Mouse (Mus musculus) WW6 (cell line): ENCODE measurements around the gene Trip6.
"Not testable (repeated sequence)": the region's sequence is repeated elsewhere in the genome, so short reads cannot be mapped to it uniquely, and the experiment has no call there.

Experiments
- DNase-seq: peaks from one replicate; pipeline ENCODE4 v3.0.0-alpha.2; 2013; ENCODE audit warnings: low read depth, low spot score

Gene Trip6

GRCm38 (mm10) chr5:137301253-137301652 lies 13.0 kb downstream of the Trip6 start:
- DNase-seq: no peak

DNA sequence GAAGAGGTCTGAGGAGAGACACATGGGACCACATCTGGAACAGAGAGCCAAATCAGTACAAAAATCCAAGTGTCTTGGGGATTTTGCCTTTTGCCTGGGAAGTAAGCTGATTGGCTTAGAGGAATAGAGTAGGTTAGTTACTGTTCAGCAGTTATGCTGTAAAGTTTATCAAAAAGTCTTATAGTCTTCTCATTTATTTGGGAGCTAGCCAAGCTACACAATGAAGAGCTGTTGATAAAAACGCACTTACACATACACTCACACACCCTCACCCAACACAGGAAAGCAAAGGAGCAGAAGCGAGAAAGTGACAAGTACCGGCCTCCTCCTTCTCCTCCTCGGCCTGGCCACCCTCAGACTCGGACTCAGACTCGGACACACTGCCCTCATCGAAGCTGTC lies 15.0 kb downstream of the Trip6 start:
- no peak for DNase-seq

- no peak for DNase-seq
Measured at GRCm38 (mm10) chr5:137297126-137297525, 17.1 kb downstream of the Trip6 start.

GRCm38 (mm10) chr5:137295712-137296111 lies 18.5 kb downstream of the Trip6 start:
- no peak for DNase-seq

DNA sequence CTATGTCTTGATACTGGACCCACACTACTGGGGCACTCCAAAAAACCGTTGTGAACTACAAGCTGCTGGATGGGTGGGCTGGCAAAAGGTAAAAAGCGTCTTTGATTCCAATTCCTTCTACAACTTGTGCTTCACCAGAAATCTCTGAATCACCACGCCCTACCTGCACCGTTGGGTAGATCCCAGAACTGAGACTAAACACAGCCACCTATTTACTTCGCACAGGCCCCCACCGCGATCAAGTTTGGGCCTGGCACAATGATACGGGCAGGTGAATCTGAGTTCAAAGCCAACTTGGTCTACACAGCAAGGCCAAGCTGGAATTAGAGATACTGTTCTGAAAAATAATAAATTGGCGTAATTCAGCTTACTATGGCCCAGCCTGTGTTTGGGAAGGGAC lies 18.9 kb downstream of the Trip6 start:
- no peak for DNase-seq

- no peak for DNase-seq
Measured at GRCm38 (mm10) chr5:137294744-137295093, 19.5 kb downstream of the Trip6 start.

DNA sequence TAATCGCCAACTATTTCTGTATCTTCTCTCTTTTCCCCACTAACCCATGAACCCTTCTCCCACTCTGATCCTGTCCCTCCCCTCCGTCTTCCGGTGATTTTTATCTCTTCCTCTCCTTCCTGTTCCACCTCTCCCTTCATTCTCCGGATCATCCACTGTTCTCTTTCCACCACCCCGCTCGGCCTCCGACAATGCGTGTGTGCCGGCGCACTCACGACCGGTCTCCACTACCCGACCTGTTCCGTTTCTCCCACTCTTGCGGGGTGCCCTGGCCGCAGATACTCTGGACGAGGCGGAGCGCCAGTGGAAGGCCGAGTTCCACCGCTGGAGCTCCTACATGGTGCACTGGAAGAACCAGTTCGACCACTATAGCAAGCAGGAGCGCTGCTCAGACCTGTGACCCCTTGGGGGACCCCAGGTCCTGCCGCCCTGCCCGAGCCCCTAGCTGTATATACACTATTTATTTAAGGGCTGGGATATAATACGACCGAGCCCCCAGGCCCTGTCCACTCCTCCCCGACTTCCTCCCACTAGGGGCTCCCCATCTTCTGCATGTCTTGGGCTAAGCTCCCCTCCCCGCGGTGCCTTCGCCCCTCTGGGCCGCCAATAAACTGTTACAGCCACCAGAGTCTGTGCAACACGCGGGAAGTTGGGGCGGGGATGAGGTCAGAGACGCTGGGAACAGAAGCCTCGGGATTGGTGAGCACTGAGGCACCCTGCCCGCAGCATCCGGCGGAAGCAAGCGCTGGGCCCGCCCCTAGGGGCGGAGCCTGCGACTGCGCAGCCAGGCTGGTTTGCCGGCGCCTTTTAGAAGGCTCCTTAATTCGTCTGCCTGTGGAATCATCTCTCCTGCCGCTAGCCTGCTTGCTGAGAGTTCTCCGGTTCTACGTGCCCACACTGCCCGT lies 20.1 kb downstream of the Trip6 start, which contains the start of gene Ufsp1:
TSS of gene Ufsp1 (plus strand) at position 791 of the 905 bp plus-strand sequence.
- peak; percentile 87 for DNase-seq

DNA sequence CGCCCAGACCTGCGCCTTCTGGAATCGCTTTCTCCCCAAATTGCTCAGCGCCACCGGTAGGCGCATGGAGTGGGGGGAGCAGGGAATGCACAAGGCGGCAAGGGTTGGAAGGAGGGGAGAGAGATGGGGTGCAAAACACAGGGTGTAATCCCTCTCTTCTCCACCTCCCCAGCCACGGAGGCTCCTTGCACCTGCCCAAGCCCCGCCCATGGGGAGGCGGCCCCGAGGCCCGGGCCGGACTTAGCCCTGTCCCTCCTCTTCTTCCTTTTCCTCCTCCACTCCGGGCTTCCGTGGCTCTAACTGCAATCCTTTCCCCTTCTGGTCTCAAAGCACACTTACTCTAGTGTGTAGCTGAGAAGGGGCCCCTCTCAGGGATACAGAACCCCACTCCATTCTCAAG lies 20.9 kb downstream of the Trip6 start:
- DNase-seq: no peak

DNA sequence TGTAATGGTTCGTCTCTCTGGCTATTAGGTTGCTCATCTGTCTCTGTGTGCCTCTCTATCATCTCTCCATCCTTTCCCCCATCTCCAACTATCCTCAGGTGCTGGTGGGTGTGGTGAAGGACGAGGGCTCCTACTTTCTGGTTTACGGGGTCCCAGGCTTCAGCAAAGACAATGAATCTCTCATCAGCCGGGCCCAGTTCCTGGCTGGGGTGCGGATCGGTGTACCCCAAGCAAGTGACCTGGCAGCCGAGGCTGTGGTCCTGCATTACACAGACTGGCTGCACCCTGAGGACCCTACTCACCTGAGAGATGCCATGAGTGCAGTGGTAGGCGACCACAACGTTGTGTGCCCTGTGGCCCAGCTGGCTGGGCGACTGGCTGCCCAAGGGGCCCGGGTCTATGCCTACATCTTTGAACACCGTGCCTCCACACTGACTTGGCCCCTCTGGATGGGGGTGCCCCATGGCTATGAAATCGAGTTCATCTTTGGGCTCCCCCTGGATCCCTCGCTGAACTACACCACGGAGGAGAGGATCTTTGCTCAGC lies 22.8 kb downstream of the Trip6 start:
- no peak for DNase-seq

DNA sequence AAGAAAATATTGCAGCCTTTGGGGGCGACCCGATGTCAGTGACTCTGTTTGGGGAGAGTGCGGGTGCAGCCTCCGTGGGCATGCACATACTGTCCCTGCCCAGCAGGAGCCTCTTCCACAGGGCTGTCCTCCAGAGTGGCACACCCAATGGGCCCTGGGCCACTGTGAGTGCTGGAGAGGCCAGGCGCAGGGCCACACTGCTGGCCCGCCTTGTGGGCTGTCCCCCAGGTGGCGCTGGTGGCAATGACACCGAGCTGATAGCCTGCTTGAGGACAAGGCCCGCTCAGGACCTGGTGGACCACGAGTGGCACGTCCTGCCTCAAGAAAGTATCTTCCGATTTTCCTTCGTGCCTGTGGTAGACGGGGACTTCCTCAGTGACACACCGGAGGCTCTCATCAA lies 23.5 kb downstream of the Trip6 start:
- DNase-seq: no peak

GRCm38 (mm10) chr5:137289591-137290365 lies 24.4 kb downstream of the Trip6 start:
- no peak for DNase-seq

GRCm38 (mm10) chr5:137288999-137289470 lies 25.2 kb downstream of the Trip6 start:
- DNase-seq: peak; percentile 54

- no peak for DNase-seq
Measured at GRCm38 (mm10) chr5:137287953-137288743, 26.1 kb downstream of the Trip6 start.

GRCm38 (mm10) chr5:137287032-137287952 lies 26.9 kb downstream of the Trip6 start, which contains the start of gene Ache:
TSS of gene Ache (plus strand) at chr5:137287519.
- DNase-seq: no peak

DNA sequence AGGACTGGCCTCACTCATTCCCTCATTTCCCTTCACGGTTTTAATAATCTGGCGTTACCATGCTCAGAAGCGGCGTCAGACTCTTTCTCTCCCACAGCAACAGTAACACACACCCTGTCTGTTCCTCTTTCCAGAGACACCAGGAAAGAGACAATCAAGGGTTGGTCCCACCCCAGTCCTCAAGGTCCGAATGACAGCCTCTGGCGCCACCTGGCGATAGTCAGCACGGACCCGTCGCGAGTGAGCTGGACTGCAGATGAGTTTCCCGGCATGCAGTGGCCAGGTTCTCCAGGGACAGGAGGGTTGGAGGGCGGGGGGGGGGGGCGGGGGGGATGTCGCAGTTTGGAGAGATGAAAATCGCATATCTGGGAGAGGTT lies 27.6 kb downstream of the Trip6 start:
- no peak for DNase-seq

GRCm38 (mm10) chr5:137285986-137286385 lies 28.2 kb downstream of the Trip6 start:
- DNase-seq: no peak

- DNase-seq: no peak
Measured at GRCm38 (mm10) chr5:137285045-137285444, 29.2 kb downstream of the Trip6 start.

DNA sequence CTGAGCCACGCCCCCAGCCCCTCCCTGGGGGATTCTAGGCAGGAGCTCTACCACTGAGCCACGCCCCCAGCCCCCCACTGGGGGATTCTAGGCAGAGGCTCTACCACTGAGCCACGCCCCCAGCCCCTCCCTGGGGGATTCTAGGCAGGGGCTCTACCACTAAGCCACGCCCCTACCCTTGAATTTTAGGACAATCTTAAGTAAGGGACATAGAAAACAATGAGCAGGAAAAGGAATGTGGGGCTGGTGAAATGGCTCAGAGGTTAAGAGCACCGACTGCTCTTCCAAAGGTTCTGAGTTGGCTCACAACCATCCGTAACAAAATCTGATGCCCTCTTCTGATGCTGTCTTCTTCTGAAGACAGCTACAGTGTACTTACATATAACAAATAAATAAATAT lies 29.8 kb downstream of the Trip6 start:
- DNase-seq: not testable (repeated sequence)

- no peak for DNase-seq
Measured at GRCm38 (mm10) chr5:137277360-137278342, 36.6 kb downstream of the Trip6 start.
